Mouse (Mus musculus) limb, embryonic 14.5 days (tissue): ENCODE measurements at regions not wholly inside any gene's neighbourhood (a gene's known extent, or its start where the extent isn't known, plus 50 kb on each side); places are given as distances from the start of the nearest gene placed in this dataset.

Experiments
- ATAC-seq: fragments of 200-750 bp; cut with Nextera tagmentation; 2 replicates; pipeline ENCODE4 v1.8.0; 2017; ENCODE audit warnings: low read depth, moderate number of reproducible peaks, moderate TSS enrichment; ENCODE audit not compliant: low FRiP score
- DNase-seq: peaks from one replicate; pipeline ENCODE4 v3.0.0-alpha.2; 2015; ENCODE audit warnings: low spot score
- H3K27ac ChIP-seq: fragments of 300-500 bp; sonication (generic); replicated peaks from 2 replicates; pipeline ENCODE4 v1.5.1; 2014; ENCODE audit warnings: low read depth, mild to moderate bottlenecking, low read length, moderate library complexity, mixed read lengths
- H3K27me3 ChIP-seq: fragments of 300-500 bp; sonication (generic); 2 replicates; pipeline ENCODE4 v1.6.1; 2014; ENCODE audit warnings: low read length, mixed read lengths; ENCODE audit not compliant: control insufficient read depth, insufficient read depth
- H3K36me3 ChIP-seq: fragments of 300-500 bp; sonication (generic); 2 replicates; pipeline ENCODE4 v1.6.1; 2014; ENCODE audit warnings: mild to moderate bottlenecking, low read length, moderate library complexity, mixed read lengths; ENCODE audit not compliant: control insufficient read depth, insufficient read depth
- H3K4me1 ChIP-seq: fragments of 300-500 bp; sonication (generic); 2 replicates; pipeline ENCODE4 v1.6.1; 2014; ENCODE audit warnings: antibody characterized with exemption, low read length, mixed read lengths; ENCODE audit not compliant: control insufficient read depth, insufficient read depth
- H3K4me2 ChIP-seq: fragments of 300-500 bp; sonication (generic); replicated peaks from 2 replicates; pipeline ENCODE4 v1.6.1; 2014; ENCODE audit warnings: low read depth, mild to moderate bottlenecking, low read length, moderate library complexity; ENCODE audit not compliant: severe bottlenecking
- H3K4me3 ChIP-seq: fragments of 300-500 bp; sonication (generic); replicated peaks from 2 replicates; pipeline ENCODE4 v1.5.1; 2014; ENCODE audit warnings: low read length
- H3K9ac ChIP-seq: fragments of 300-500 bp; sonication (generic); 2 replicates; pipeline ENCODE4 v1.6.1; 2014; ENCODE audit warnings: mild to moderate bottlenecking, low read depth, low read length, moderate library complexity; ENCODE audit not compliant: severe bottlenecking
- H3K9me3 ChIP-seq: fragments of 300-500 bp; sonication (generic); 2 replicates; pipeline ENCODE4 v1.6.1; 2016; ENCODE audit warnings: low read length; ENCODE audit not compliant: control insufficient read depth
- POLR2A ChIP-seq: fragments of 200-500 bp; IDR thresholded peaks from 2 replicates; pipeline ENCODE4 v1.8.0; 2012; ENCODE audit warnings: inconsistent platforms, mild to moderate bottlenecking, moderate library complexity, borderline replicate concordance; ENCODE audit not compliant: insufficient read depth, insufficient read length; ENCODE audit errors: extremely low read depth
- WGBS: fragments of 180-500 bp; shearing (Covaris S2); extraction: QIAGEN DNeasy Blood & Tissue Kit; methylation state at CpG from one replicate; pipeline ENCODE4 v1.1.7; 2014; 5-methylcytosine and 5-hydroxymethylcytosine counted together

DNA sequence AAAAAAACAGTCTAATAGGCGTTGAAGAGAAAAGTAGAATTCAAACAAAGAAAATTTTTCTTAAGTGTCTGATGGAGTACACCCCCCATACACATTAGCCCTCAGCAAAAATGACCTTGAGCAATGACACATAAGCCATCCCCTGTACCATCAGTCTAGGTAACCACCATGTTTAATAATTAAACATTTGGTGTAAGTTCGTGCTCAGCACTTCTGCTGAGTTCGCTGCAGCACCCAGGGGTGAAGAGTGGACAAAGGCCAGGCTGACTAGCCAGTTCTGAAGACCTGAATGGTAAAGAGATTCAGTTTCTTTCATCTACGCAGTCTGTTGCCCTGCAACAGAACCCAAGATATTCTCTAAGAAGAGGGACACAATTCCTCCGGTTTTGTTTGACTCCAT, 572.3 kb upstream of the Nox3 start:
- 84% methylated on average over 5 of the region's 5 CpGs for WGBS
- Histone ChIP-seq H3K27ac (no peak overlapping the region), H3K36me3 (no peaks in the 10 kb centered on the region), H3K4me1 (peaks cover 11% of the 10 kb centered on the region), H3K9me3 (no peaks in the 10 kb centered on the region), H3K27me3 (no peaks in the 10 kb centered on the region), H3K4me2 (no peak overlapping the region), H3K4me3 (no peak overlapping the region), H3K9ac (no peak overlapping the region)
- ATAC-seq (no peak), DNase-seq (no peak)
- TF ChIP-seq POLR2A = no peak

DNA sequence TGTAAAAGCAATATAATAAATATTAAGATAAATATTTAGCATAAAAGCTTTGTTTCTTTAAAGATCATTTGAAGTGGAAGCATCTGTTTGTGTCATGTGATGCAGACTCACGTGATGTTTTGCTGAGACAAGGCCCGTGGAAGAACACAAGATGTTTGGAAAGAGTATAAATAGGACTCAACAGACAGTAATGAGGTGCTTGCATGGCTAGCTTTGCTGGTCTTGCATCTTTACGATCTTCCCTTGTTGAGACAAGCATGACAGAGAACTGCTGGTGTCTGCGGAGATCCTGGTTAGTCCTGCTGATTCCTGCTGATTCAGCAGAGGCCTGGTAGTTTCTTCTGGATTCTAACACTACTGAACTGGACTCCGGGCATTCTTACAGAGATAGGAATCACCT, 576.4 kb upstream of the Nox3 start:
- H3K4me3 ChIP-seq = no peak overlapping the region
- H3K36me3 ChIP-seq = no peaks in the 10 kb centered on the region
- H3K4me2 ChIP-seq = no peak overlapping the region
- H3K27me3 ChIP-seq = no peaks in the 10 kb centered on the region
- H3K27ac ChIP-seq = no peak overlapping the region
- no peaks in the 10 kb centered on the region for H3K4me1 ChIP-seq
- WGBS = 67% methylated on average over 5 of the region's 5 CpGs
- ATAC-seq (no peak), DNase-seq (no peak)
- H3K9ac ChIP-seq = no peak overlapping the region
- no peaks in the 10 kb centered on the region for H3K9me3 ChIP-seq
- TF ChIP-seq POLR2A = no peak

DNA sequence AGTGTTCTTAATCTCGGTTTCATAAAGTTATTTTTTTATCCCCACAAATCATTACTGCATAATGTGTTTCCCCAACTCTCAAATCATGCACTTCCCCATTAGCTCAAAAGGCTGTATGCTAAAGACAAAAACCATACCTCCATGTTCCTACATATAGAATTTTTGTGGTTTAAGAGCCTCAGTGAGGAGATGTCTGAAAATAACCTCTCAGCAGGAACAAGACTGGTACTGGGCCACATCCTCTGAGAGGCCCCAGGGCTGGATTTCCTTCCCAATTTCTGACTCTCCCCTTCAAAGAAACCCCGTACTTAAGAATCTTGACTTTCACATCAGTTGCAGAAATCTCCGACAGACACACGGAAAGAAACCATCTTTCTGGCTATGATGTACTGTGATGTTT, 580.7 kb upstream of the Nox3 start:
- Histone ChIP-seq H3K27me3 (no peaks in the 10 kb centered on the region), H3K4me2 (no peak overlapping the region), H3K36me3 (no peaks in the 10 kb centered on the region), H3K27ac (no peak overlapping the region), H3K4me3 (no peak overlapping the region), H3K9ac (no peak overlapping the region), H3K4me1 (no peaks in the 10 kb centered on the region), H3K9me3 (no peaks in the 10 kb centered on the region)
- TF ChIP-seq POLR2A = no peak
- ATAC-seq = no peak
- no peak for DNase-seq
- 70% methylated on average over 4 of the region's 4 CpGs for WGBS

DNA sequence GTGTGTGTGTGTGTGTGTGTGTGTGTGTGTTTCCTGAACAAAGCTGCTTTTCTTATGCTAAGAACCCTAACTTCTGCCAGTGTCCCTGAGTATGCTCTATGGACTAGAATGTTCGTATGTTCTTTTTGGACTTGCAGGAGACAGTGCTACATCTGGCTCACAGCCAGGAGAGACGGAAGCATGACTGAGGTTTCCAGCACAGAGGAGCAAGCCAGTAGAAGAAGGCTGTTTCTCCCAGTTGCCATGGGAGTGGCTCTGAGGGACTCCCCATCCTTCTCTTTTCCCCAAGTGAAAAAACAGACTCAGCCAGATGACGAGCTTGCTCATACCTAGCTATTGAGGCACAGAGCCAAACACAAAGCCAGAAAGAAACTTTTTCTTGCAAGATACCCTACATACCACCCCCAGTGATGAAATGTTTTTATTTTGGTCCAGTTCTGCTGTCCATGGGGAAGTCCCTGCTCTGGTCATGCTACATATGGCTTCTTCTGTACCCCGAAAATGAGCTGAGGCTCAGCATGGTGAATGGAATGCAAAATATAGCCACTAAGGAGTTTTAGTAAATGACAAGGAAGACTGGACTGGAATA, 582.3 kb upstream of the Nox3 start:
- 53% methylated on average over 4 of the region's 4 CpGs for WGBS
- Histone ChIP-seq H3K9me3 (no peaks in the 10 kb centered on the region), H3K36me3 (no peaks in the 10 kb centered on the region), H3K27me3 (no peaks in the 10 kb centered on the region), H3K9ac (no peak overlapping the region), H3K27ac (no peak overlapping the region), H3K4me1 (no peaks in the 10 kb centered on the region), H3K4me2 (no peak overlapping the region), H3K4me3 (no peak overlapping the region)
- ATAC-seq (no peak), DNase-seq (no peak)
- no peak for TF ChIP-seq POLR2A

DNA sequence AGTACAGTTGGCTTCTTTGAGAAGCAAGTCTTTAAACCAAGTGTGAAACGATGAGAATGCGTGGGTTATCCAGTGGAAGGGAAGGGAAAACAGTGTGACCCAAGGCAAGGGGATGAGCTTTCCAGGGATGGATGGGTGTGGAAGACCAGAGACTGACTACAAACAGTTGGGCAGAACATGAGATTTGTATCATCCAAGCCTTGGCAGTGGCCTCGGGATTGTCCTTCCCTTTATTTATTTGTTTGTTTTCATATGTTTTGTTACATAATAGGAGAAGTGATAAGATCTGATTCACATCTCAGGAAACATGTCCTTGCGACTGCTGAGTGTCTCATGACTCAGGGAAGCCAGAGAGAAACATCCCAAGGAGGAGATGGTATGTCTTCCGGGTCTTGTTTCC, 585.4 kb upstream of the Nox3 start:
- ATAC-seq (no peak), DNase-seq (no peak)
- H3K27ac ChIP-seq = no peak overlapping the region
- TF ChIP-seq POLR2A = no peak
- H3K9ac ChIP-seq = no peak overlapping the region
- H3K4me2 ChIP-seq = no peak overlapping the region
- no peaks in the 10 kb centered on the region for H3K36me3 ChIP-seq
- no peaks in the 10 kb centered on the region for H3K27me3 ChIP-seq
- H3K9me3 ChIP-seq = no peaks in the 10 kb centered on the region
- no peaks in the 10 kb centered on the region for H3K4me1 ChIP-seq
- H3K4me3 ChIP-seq = no peak overlapping the region
- WGBS = 88% methylated on average over 5 of the region's 5 CpGs

DNA sequence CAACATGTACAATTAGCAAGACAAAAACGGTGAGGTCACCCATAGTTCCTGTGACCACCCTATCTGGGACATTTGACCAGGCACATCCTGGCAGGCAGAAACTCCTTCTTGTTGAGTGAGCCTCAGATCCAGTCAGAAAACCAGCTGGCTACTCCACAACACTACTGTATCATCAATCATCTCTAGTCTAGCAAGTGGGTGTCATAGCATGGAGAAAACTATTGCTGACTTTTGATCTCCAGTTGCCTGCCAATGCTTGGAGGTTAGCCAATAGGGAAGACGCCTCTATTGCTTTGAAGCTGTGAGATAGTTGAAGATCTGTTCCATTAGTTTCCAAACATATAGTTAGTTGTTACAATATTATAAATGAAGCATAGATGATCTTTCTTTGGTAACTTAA, 595.4 kb upstream of the Nox3 start:
- ATAC-seq (no peak), DNase-seq (no peak)
- Histone ChIP-seq H3K27ac (no peak overlapping the region), H3K9me3 (no peaks in the 10 kb centered on the region), H3K9ac (no peak overlapping the region), H3K4me3 (no peak overlapping the region), H3K27me3 (no peaks in the 10 kb centered on the region), H3K4me1 (no peaks in the 10 kb centered on the region), H3K4me2 (no peak overlapping the region), H3K36me3 (no peaks in the 10 kb centered on the region)
- no peak for TF ChIP-seq POLR2A
- WGBS = 67% methylated on average over 2 of the region's 2 CpGs
